Mouse (Mus musculus) stomach, postnatal 0 days (tissue): Measurements from ENCODE around the gene Edaradd. TPM values are rescaled to one million over a fixed set of nuclear protein-coding genes. Genes with fewer than 3 reads are reported as not detected.

Source experiments
- ATAC-seq: fragments of 200-750 bp; cut with Nextera tagmentation; 2 replicates; pipeline ENCODE4 v1.8.0; 2017; ENCODE audit not compliant: low FRiP score, low TSS enrichment
- DNase-seq: peaks from one replicate; pipeline ENCODE4 v3.0.0-alpha.2; 2016; ENCODE audit warnings: low spot score
- H3K27ac ChIP-seq: fragments of 300-500 bp; sonication (generic); replicated peaks from 2 replicates; pipeline ENCODE4 v1.5.1; 2014; ENCODE audit warnings: mild to moderate bottlenecking, control low read depth
- H3K27me3 ChIP-seq: fragments of 300-500 bp; sonication (generic); 2 replicates; pipeline ENCODE4 v1.6.1; 2014; ENCODE audit warnings: low read length; ENCODE audit not compliant: control insufficient read depth, insufficient read depth
- H3K36me3 ChIP-seq: fragments of 300-500 bp; sonication (generic); 2 replicates; pipeline ENCODE4 v1.6.1; 2014; ENCODE audit warnings: low read length, mixed read lengths; ENCODE audit not compliant: control insufficient read depth, insufficient read depth
- H3K4me1 ChIP-seq: fragments of 300-500 bp; sonication (generic); replicated peaks from 2 replicates; pipeline ENCODE4 v1.6.1; 2014; ENCODE audit warnings: antibody characterized with exemption; ENCODE audit not compliant: control insufficient read depth, insufficient read depth
- H3K4me2 ChIP-seq: fragments of 300-500 bp; sonication (generic); replicated peaks from 2 replicates; pipeline ENCODE4 v1.6.1; 2014; ENCODE audit warnings: low read depth, mild to moderate bottlenecking, control low read depth, moderate library complexity
- H3K4me3 ChIP-seq: fragments of 300-500 bp; sonication (generic); 2 replicates; pipeline ENCODE4 v1.5.1; 2014; ENCODE audit warnings: low read depth, low read length, control low read depth
- H3K9ac ChIP-seq: fragments of 300-500 bp; sonication (generic); 2 replicates; pipeline ENCODE4 v1.6.1; 2014; ENCODE audit warnings: mild to moderate bottlenecking, low read length, control low read depth, mixed read lengths
- H3K9me3 ChIP-seq: fragments of 300-500 bp; sonication (generic); 2 replicates; pipeline ENCODE4 v1.6.1; 2016; ENCODE audit warnings: low read length; ENCODE audit not compliant: control insufficient read depth
- CTCF ChIP-seq: IDR thresholded peaks from 2 replicates; pipeline ENCODE4 v1.5.1; 2016; ENCODE audit warnings: antibody characterized with exemption, low read depth, mild to moderate bottlenecking, moderate library complexity
- EP300 ChIP-seq: optimal IDR thresholded peaks from 2 replicates; pipeline ENCODE3; 2016; ENCODE audit warnings: antibody characterized with exemption
- WGBS: fragments of 180-500 bp; shearing (Covaris S2); extraction: QIAGEN DNeasy Blood & Tissue Kit; methylation state at CpG from one replicate; pipeline ENCODE4 v1.1.7; 2014; 5-methylcytosine and 5-hydroxymethylcytosine counted together
- polyA plus RNA-seq: library from polyadenylated mRNA; unstranded; fragments of >200 nt; fragmentation: Nextera tagmentation; extraction: Ambion mirVana; gene quantifications from 2 replicates; pipeline ENCODE4 v1.2.1, GENCODE M21; 2015

Gene Edaradd
- polyA plus RNA-seq, 1 experiment from 2014 or later, result 2.2 TPM

GRCm38 (mm10) chr13:12461730-12462119, 58.5 kb downstream of the Edaradd start:
- WGBS, result 3% methylated on average over 7 of the region's 7 CpGs
- H3K9ac ChIP-seq, result peak overlapping the region; percentile 89

GRCm38 (mm10) chr13:12460881-12461729, 59.1 kb downstream of the Edaradd start:
- Histone ChIP-seq H3K4me1 (no peaks in the 10 kb centered on the region), H3K27me3 (no peaks in the 10 kb centered on the region), H3K4me2 (peak overlapping the region; percentile 75), H3K9ac (peak overlapping the region; percentile 89), H3K36me3 (no peaks in the 10 kb centered on the region), H3K4me3 (peak overlapping the region; percentile 81), H3K9me3 (no peaks in the 10 kb centered on the region), H3K27ac (peak overlapping the region; percentile 85)
- under 1% methylated on average over 59 of the region's 59 CpGs for WGBS
- TF ChIP-seq CTCF (no peak; the same call in 1 of the 2 replicates), EP300 (no peak)
- ATAC-seq (peak; percentile 98), DNase-seq (peak; percentile 97)

More at GRCm38 (mm10) chr13:12461730-12462119, 58.5 kb downstream of the Edaradd start:
- H3K9me3 ChIP-seq, result no peaks in the 10 kb centered on the region
- DNase-seq, result no peak
- peak overlapping the region; percentile 81 for H3K4me3 ChIP-seq
- peak; percentile 21; the same call in 1 of the 2 replicates for ATAC-seq
- H3K4me1 ChIP-seq, result no peaks in the 10 kb centered on the region
- no peaks in the 10 kb centered on the region for H3K27me3 ChIP-seq
- H3K4me2 ChIP-seq, result peak overlapping the region; percentile 75
- peak overlapping the region; percentile 49 for H3K27ac ChIP-seq
- no peak for TF ChIP-seq EP300
- TF ChIP-seq CTCF, result no peak
- no peaks in the 10 kb centered on the region for H3K36me3 ChIP-seq

GRCm38 (mm10) chr13:12460443-12460842, 59.8 kb downstream of the Edaradd start:
- peak overlapping the region; percentile 89 for H3K9ac ChIP-seq
- TF ChIP-seq CTCF, result peak; percentile 44
- TF ChIP-seq EP300, result no peak
- H3K4me2 ChIP-seq, result peak overlapping the region; percentile 75
- H3K27ac ChIP-seq, result peak overlapping the region; percentile 85
- H3K4me1 ChIP-seq, result no peaks in the 10 kb centered on the region
- H3K9me3 ChIP-seq, result no peaks in the 10 kb centered on the region
- H3K36me3 ChIP-seq, result no peaks in the 10 kb centered on the region
- H3K27me3 ChIP-seq, result no peaks in the 10 kb centered on the region
- DNase-seq, result peak; percentile 68
- under 1% methylated on average over 8 of the region's 8 CpGs for WGBS
- peak overlapping the region; percentile 81 for H3K4me3 ChIP-seq
- peak; percentile 58 for ATAC-seq

GRCm38 (mm10) chr13:12456711-12457110, 63.5 kb downstream of the Edaradd start:
- Histone ChIP-seq H3K27me3 (no peaks in the 10 kb centered on the region), H3K27ac (no peak overlapping the region), H3K9ac (no peak overlapping the region), H3K9me3 (no peaks in the 10 kb centered on the region), H3K36me3 (peaks cover 9% of the 10 kb centered on the region; the same call in 1 of the 2 replicates), H3K4me1 (no peaks in the 10 kb centered on the region), H3K4me3 (no peak overlapping the region), H3K4me2 (no peak overlapping the region)
- ATAC-seq (no peak), DNase-seq (no peak)
- WGBS, result 84% methylated on average over 7 of the region's 7 CpGs
- TF ChIP-seq CTCF (no peak), EP300 (no peak)

GRCm38 (mm10) chr13:12454686-12455390, 65.4 kb downstream of the Edaradd start:
- ATAC-seq (no peak), DNase-seq (no peak)
- 78% methylated on average over 7 of the region's 7 CpGs for WGBS
- TF ChIP-seq CTCF, result no peak
- TF ChIP-seq EP300, result no peak
- no peak overlapping the region for H3K4me2 ChIP-seq
- H3K4me3 ChIP-seq, result no peak overlapping the region
- peaks cover 13% of the 10 kb centered on the region; the same call in 1 of the 2 replicates for H3K36me3 ChIP-seq
- no peak overlapping the region for H3K9ac ChIP-seq
- no peaks in the 10 kb centered on the region for H3K9me3 ChIP-seq
- H3K4me1 ChIP-seq, result no peaks in the 10 kb centered on the region
- no peak overlapping the region for H3K27ac ChIP-seq
- H3K27me3 ChIP-seq, result no peaks in the 10 kb centered on the region

GRCm38 (mm10) chr13:12453150-12453549, 67.1 kb downstream of the Edaradd start:
- no peak for DNase-seq
- 89% methylated on average over 14 of the region's 14 CpGs for whole genome bisulfite sequencing

More at GRCm38 (mm10) chr13:12453150-12453549, 67.1 kb downstream of the Edaradd start:
- Histone ChIP-seq H3K4me1 (no peaks in the 10 kb centered on the region), H3K9me3 (no peaks in the 10 kb centered on the region), H3K36me3 (peaks cover 13% of the 10 kb centered on the region; the same call in 1 of the 2 replicates), H3K9ac (no peak overlapping the region), H3K4me2 (no peak overlapping the region), H3K4me3 (no peak overlapping the region), H3K27me3 (no peaks in the 10 kb centered on the region), H3K27ac (no peak overlapping the region)
- no peak for ATAC-seq
- no peak for TF ChIP-seq CTCF
- no peak for TF ChIP-seq EP300
